Mouse (Mus musculus): ENCODE measurements at regions not wholly inside any gene's neighbourhood (a gene's known extent, or its start where the extent isn't known, plus 50 kb on each side); places are given as distances from the start of the nearest gene placed in this dataset.

DNA sequence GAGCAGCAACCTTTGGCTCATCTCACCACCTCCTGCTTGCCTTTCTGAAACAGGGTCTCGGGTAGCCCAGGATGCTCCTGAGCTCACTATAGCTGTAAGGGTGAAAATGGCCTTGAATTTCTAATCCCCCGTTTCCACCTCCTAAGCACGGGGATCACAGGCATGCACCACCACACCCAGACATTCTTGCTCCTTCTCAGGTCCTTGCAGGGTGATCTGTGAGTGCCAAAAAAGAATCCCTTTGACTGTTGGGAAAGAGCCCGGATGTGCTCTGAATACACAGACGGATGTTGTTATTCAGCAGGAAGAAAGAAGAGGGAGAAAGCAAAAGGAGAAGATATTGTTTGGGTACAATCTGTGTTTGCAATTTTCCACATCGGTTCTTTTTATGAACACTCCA, 140.4 kb upstream of the Podxl start:
- no peak for TF ChIP-seq CEBPB (IDR thresholded peaks at IDR 0.05; ENCODE audit: insufficient read depth, poor library complexity, severe bottlenecking)
- no peak for TF ChIP-seq E2F4 (IDR thresholded peaks at IDR 0.05; ENCODE audit: insufficient read depth)
- TF ChIP-seq USF1 (IDR thresholded peaks at IDR 0.05; ENCODE audit: low read depth), result no peak
- no peak for TF ChIP-seq POLR2A (IDR thresholded peaks at IDR 0.05; ENCODE audit: insufficient read length, low read depth)
- H3K36me3 ChIP-seq (ENCODE audit: control insufficient read depth, insufficient read depth), result no peaks in the 10 kb centered on the region

DNA sequence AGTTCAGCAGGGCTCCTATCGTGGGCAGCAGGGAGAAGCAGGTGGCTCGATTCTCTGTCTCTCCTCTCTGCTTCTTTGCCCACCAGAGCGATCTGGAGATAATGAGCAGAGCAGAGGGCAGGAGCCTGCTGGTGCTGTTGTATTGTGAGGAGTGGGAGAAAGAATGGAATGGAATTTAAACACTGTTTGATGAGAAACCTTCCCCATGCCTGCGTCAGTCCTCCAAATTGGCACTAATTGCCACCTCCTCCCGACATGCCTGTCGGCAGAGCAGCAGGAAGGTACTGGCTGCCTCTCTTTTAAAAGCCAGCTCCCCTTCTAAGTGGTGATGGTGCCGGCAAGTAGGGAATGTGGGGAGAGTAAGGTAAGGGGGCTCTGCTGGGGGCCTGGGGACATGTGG, 139.2 kb upstream of the Podxl start:
- no peak for TF ChIP-seq POLR2AphosphoS2 (IDR thresholded peaks at IDR 0.05; ENCODE audit: insufficient read length, low read depth)
- TF ChIP-seq E2F4 (IDR thresholded peaks at IDR 0.05; ENCODE audit: insufficient read depth), result no peak
- no peak for TF ChIP-seq REST (IDR thresholded peaks at IDR 0.05; ENCODE audit: insufficient read depth, insufficient read length)
- TF ChIP-seq SRF (IDR thresholded peaks at IDR 0.05; ENCODE audit: control insufficient read depth, insufficient read length, low read depth), result no peak
- no peak for TF ChIP-seq POLR2A (IDR thresholded peaks at IDR 0.05; ENCODE audit: insufficient read length, low read depth)
- no peak for TF ChIP-seq TCF12 (IDR thresholded peaks at IDR 0.05; ENCODE audit: insufficient read depth, poor library complexity, severe bottlenecking)
- no peak for TF ChIP-seq TCF3 (IDR thresholded peaks at IDR 0.05; ENCODE audit: insufficient read length, low read depth)
- no peak for TF ChIP-seq CEBPB (IDR thresholded peaks at IDR 0.05; ENCODE audit: insufficient read depth, poor library complexity, severe bottlenecking)
- TF ChIP-seq USF1 (IDR thresholded peaks at IDR 0.05; ENCODE audit: low read depth), result no peak
- TF ChIP-seq MYOD1 (IDR thresholded peaks at IDR 0.05; ENCODE audit: control insufficient read depth in 1 of 3, insufficient read length in 2 of 3, low read depth in 2 of 3), result no peak
- TF ChIP-seq MYOG (IDR thresholded peaks at IDR 0.05; ENCODE audit: control insufficient read depth in 1 of 3, insufficient read depth in 1 of 3, insufficient read length in 2 of 3, low read depth in 2 of 3), result no peak
- no peak for TF ChIP-seq MAX (IDR thresholded peaks at IDR 0.05; ENCODE audit: low read depth)
- no peak overlapping the region for H3K4me3 ChIP-seq

More for the DNA sequence above, 140.4 kb upstream of the Podxl start:
- H3K27me3 ChIP-seq (ENCODE audit: control insufficient read depth, insufficient read depth, insufficient read length), result no peaks in the 10 kb centered on the region
- no peak overlapping the region for H3K4me3 ChIP-seq
- H3K4me2 ChIP-seq (ENCODE audit: low read depth), result no peak overlapping the region
- H3K79me2 ChIP-seq (ENCODE audit: control insufficient read depth, insufficient read depth), result no peaks in the 10 kb centered on the region
- no peak overlapping the region for H3ac ChIP-seq (ENCODE audit: control insufficient read depth, insufficient read length)

DNA sequence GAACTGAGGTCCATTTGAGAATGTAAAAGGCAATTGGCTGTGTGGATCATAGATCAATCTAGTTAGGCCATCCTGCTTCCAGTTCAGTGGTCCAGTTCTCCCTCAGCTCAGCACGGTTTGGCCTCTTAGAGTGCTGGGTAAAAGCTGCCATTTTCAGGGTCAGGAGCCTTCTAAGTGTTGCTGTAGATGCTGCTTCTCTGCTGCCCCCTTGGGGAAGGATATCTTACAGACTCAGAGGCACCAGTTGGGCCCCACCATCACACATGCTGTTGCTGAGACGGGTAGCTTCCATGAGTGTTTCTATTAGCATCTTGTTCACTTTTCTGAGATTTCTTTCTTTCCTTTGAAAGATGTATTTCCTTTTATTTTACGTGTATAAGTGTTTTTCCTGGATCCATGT, 132.1 kb upstream of the Podxl start:
- Histone ChIP-seq H3K27me3 (ENCODE audit: control insufficient read depth, insufficient read depth, insufficient read length) (no peaks in the 10 kb centered on the region), H3K36me3 (ENCODE audit: control insufficient read depth, insufficient read depth) (no peaks in the 10 kb centered on the region), H3ac (ENCODE audit: control insufficient read depth, insufficient read length) (no peak overlapping the region), H3K4me2 (ENCODE audit: low read depth) (no peak overlapping the region), H3K4me3 (no peak overlapping the region), H3K79me2 (ENCODE audit: control insufficient read depth, insufficient read depth) (no peaks in the 10 kb centered on the region)
- TF ChIP-seq MAX (IDR thresholded peaks at IDR 0.05; ENCODE audit: low read depth), result no peak
- no peak for TF ChIP-seq USF1 (IDR thresholded peaks at IDR 0.05; ENCODE audit: low read depth)
- TF ChIP-seq CEBPB (IDR thresholded peaks at IDR 0.05; ENCODE audit: insufficient read depth, poor library complexity, severe bottlenecking), result no peak
- no peak for TF ChIP-seq POLR2A (IDR thresholded peaks at IDR 0.05; ENCODE audit: insufficient read length, low read depth)

More for the DNA sequence above, 139.2 kb upstream of the Podxl start:
- no peaks in the 10 kb centered on the region for H3K27me3 ChIP-seq (ENCODE audit: control insufficient read depth, insufficient read depth, insufficient read length)
- H3K79me2 ChIP-seq (ENCODE audit: control insufficient read depth, insufficient read depth), result no peaks in the 10 kb centered on the region
- H3ac ChIP-seq (ENCODE audit: control insufficient read depth, insufficient read length), result no peak overlapping the region
- H3K36me3 ChIP-seq (ENCODE audit: control insufficient read depth, insufficient read depth), result no peaks in the 10 kb centered on the region
- no peak overlapping the region for H3K4me2 ChIP-seq (ENCODE audit: low read depth)

- H3K4me2 ChIP-seq (ENCODE audit: low read depth), result no peak overlapping the region
- H3ac ChIP-seq (ENCODE audit: control insufficient read depth, insufficient read length), result no peak overlapping the region
- TF ChIP-seq USF1 (IDR thresholded peaks at IDR 0.05; ENCODE audit: low read depth) (no peak), TCF3 (IDR thresholded peaks at IDR 0.05; ENCODE audit: insufficient read length, low read depth) (no peak), POLR2A (IDR thresholded peaks at IDR 0.05; ENCODE audit: insufficient read length, low read depth) (no peak), POLR2AphosphoS2 (IDR thresholded peaks at IDR 0.05; ENCODE audit: insufficient read length, low read depth) (no peak), E2F4 (IDR thresholded peaks at IDR 0.05; ENCODE audit: insufficient read depth) (no peak), SRF (IDR thresholded peaks at IDR 0.05; ENCODE audit: control insufficient read depth, insufficient read length, low read depth) (no peak), TCF12 (IDR thresholded peaks at IDR 0.05; ENCODE audit: insufficient read depth, poor library complexity, severe bottlenecking) (no peak), MAX (IDR thresholded peaks at IDR 0.05; ENCODE audit: low read depth) (no peak), CEBPB (IDR thresholded peaks at IDR 0.05; ENCODE audit: insufficient read depth, poor library complexity, severe bottlenecking) (no peak), MYOD1 (IDR thresholded peaks at IDR 0.05; ENCODE audit: control insufficient read depth in 1 of 3, insufficient read length in 2 of 3, low read depth in 2 of 3) (no peak), MYOG (IDR thresholded peaks at IDR 0.05; ENCODE audit: control insufficient read depth in 1 of 3, insufficient read depth in 1 of 3, insufficient read length in 2 of 3, low read depth in 2 of 3) (no peak), REST (IDR thresholded peaks at IDR 0.05; ENCODE audit: insufficient read depth, insufficient read length) (no peak)
- no peak overlapping the region for H3K4me3 ChIP-seq
- H3K79me2 ChIP-seq (ENCODE audit: control insufficient read depth, insufficient read depth), result no peaks in the 10 kb centered on the region
- no peaks in the 10 kb centered on the region for H3K36me3 ChIP-seq (ENCODE audit: control insufficient read depth, insufficient read depth)
- no peaks in the 10 kb centered on the region for H3K27me3 ChIP-seq (ENCODE audit: control insufficient read depth, insufficient read depth, insufficient read length)
Measured at GRCm38 (mm10) chr6:31693047-31693446, 129.3 kb upstream of the Podxl start.

- Histone ChIP-seq H3K4me3 (no peak overlapping the region), H3ac (ENCODE audit: control insufficient read depth, insufficient read length) (no peak overlapping the region), H3K4me2 (ENCODE audit: low read depth) (no peak overlapping the region), H3K27me3 (ENCODE audit: control insufficient read depth, insufficient read depth, insufficient read length) (no peaks in the 10 kb centered on the region), H3K36me3 (ENCODE audit: control insufficient read depth, insufficient read depth) (no peaks in the 10 kb centered on the region), H3K79me2 (ENCODE audit: control insufficient read depth, insufficient read depth) (no peaks in the 10 kb centered on the region)
- no peak for TF ChIP-seq SRF (IDR thresholded peaks at IDR 0.05; ENCODE audit: control insufficient read depth, insufficient read length, low read depth)
- no peak for TF ChIP-seq MAX (IDR thresholded peaks at IDR 0.05; ENCODE audit: low read depth)
- no peak for TF ChIP-seq MYOD1 (IDR thresholded peaks at IDR 0.05; ENCODE audit: control insufficient read depth in 1 of 3, insufficient read length in 2 of 3, low read depth in 2 of 3)
- no peak for TF ChIP-seq POLR2AphosphoS2 (IDR thresholded peaks at IDR 0.05; ENCODE audit: insufficient read length, low read depth)
- no peak for TF ChIP-seq TCF12 (IDR thresholded peaks at IDR 0.05; ENCODE audit: insufficient read depth, poor library complexity, severe bottlenecking)
- no peak for TF ChIP-seq TCF3 (IDR thresholded peaks at IDR 0.05; ENCODE audit: insufficient read length, low read depth)
- no peak for TF ChIP-seq E2F4 (IDR thresholded peaks at IDR 0.05; ENCODE audit: insufficient read depth)
- no peak for TF ChIP-seq POLR2A (IDR thresholded peaks at IDR 0.05; ENCODE audit: insufficient read length, low read depth)
- no peak for TF ChIP-seq REST (IDR thresholded peaks at IDR 0.05; ENCODE audit: insufficient read depth, insufficient read length)
- no peak for TF ChIP-seq CEBPB (IDR thresholded peaks at IDR 0.05; ENCODE audit: insufficient read depth, poor library complexity, severe bottlenecking)
- TF ChIP-seq USF1 (IDR thresholded peaks at IDR 0.05; ENCODE audit: low read depth), result no peak
Measured at GRCm38 (mm10) chr6:31692024-31692423, 128.2 kb upstream of the Podxl start.

Measured in myocyte (in vitro differentiated cells).